Comparison of ENCODE assay signal across 19 mouse cellular contexts in the genomic region with DNA sequence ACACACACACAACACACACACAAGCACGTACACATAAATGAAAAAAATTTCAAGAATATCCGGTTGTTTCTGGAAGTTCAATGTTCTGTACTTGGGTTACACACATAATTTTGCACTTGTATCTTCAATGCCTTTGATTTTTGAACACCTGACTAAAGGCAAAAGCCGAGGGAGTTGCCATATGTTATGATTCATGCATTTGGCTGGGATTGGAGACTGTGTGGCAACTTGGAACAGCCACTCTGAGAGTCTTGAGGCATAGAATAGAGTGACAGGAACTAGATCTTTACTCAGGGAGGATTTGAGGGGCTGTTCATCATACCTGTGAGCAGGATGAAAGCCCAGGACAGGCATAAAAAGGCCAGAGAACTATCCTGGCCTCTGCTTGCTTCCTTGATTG.
A peak's percentile ranks its signal among the peaks of the same experiment; 100 is the strongest.
DNase-seq lines count a peak whose midpoint lies in the region; ATAC-seq lines count a peak whose summit lies in the region.
"Had no signal": no experiment of that assay in that cellular context is flagged by ENCODE, and none has a peak within 500 bp of the region (broad histone marks: within the 10 kb centered on the region; RNA-seq: fewer than 3 reads in every experiment).

No protein-coding gene starts in this region.

- WGBS in midbrain, embryonic 11.5 days = 86% methylated on average over 3 of the region's 3 CpGs
- WGBS in midbrain, embryonic 13.5 days = 84% methylated on average over 3 of the region's 3 CpGs

- peak; percentile 97 for ATAC-seq in frontal cortex, adult (ENCODE audit: low TSS enrichment)
- no peak for ATAC-seq in midbrain, embryonic 11.5 days (ENCODE audit: low FRiP score)
- no peak for ATAC-seq in midbrain, embryonic 13.5 days
- ATAC-seq in granulocyte monocyte progenitor cell, adult 5-6 weeks (replicated peaks; ENCODE audit: poor library complexity, severe bottlenecking) = no peak

- H3K9ac ChIP-seq in midbrain, embryonic 11.5 days (ENCODE audit: low read length) = no peak overlapping the region
- H3K9ac ChIP-seq in midbrain, embryonic 13.5 days (replicated peaks) = no peak overlapping the region
- H3K9ac ChIP-seq: embryonic facial prominence, embryonic 15.5 days; hindbrain, embryonic 14.5 days; liver, embryonic 14.5 days; lung, embryonic 15.5 days; stomach, embryonic 15.5 days had no signal

- H3K4me3 ChIP-seq in midbrain, embryonic 11.5 days (ENCODE audit: low read depth, low read length) = no peak overlapping the region
- no peak overlapping the region for H3K4me3 ChIP-seq in midbrain, embryonic 13.5 days (replicated peaks)
- H3K4me3 ChIP-seq: embryonic facial prominence, embryonic 15.5 days; lung, embryonic 15.5 days; midbrain, embryonic 10.5 days; stomach, embryonic 15.5 days had no signal

- H3K27me3 ChIP-seq in midbrain, embryonic 11.5 days (ENCODE audit: control insufficient read depth, insufficient read depth, low read length) = no peaks in the 10 kb centered on the region
- no peaks in the 10 kb centered on the region for H3K27me3 ChIP-seq in midbrain, embryonic 13.5 days
- H3K27me3 ChIP-seq: embryonic facial prominence, embryonic 15.5 days; lung, embryonic 15.5 days; stomach, embryonic 15.5 days had no signal

- H3K27ac ChIP-seq in midbrain, embryonic 11.5 days (ENCODE audit: low read depth, low read length) = no peak overlapping the region
- no peak overlapping the region for H3K27ac ChIP-seq in midbrain, embryonic 13.5 days
- H3K27ac ChIP-seq: embryonic facial prominence, embryonic 15.5 days; hindbrain, embryonic 14.5 days; liver, embryonic 14.5 days; lung, embryonic 15.5 days; macrophage; midbrain, embryonic 10.5 days; stomach, embryonic 15.5 days had no signal

- H3K4me1 ChIP-seq in midbrain, embryonic 11.5 days (ENCODE audit: control insufficient read depth, insufficient read depth, low read length) = no peaks in the 10 kb centered on the region
- H3K4me1 ChIP-seq in midbrain, embryonic 13.5 days (replicated peaks) = no peaks in the 10 kb centered on the region
- H3K4me1 ChIP-seq: lung, embryonic 15.5 days; midbrain, embryonic 10.5 days; stomach, embryonic 15.5 days had no signal

- H3K9me3 ChIP-seq in midbrain, embryonic 11.5 days (ENCODE audit: control insufficient read depth, low read length) = no peaks in the 10 kb centered on the region
- no peaks in the 10 kb centered on the region for H3K9me3 ChIP-seq in midbrain, embryonic 13.5 days
- H3K9me3 ChIP-seq: embryonic facial prominence, embryonic 15.5 days; lung, embryonic 15.5 days; midbrain, embryonic 10.5 days; stomach, embryonic 15.5 days had no signal

- no peak overlapping the region for H3K4me2 ChIP-seq in midbrain, embryonic 11.5 days
- no peak overlapping the region for H3K4me2 ChIP-seq in midbrain, embryonic 13.5 days (replicated peaks)
- H3K4me2 ChIP-seq: embryonic facial prominence, embryonic 15.5 days; heart, embryonic 11.5 days; hindbrain, embryonic 14.5 days; lung, embryonic 15.5 days; stomach, embryonic 15.5 days had no signal

- H3K36me3 ChIP-seq in midbrain, embryonic 11.5 days (ENCODE audit: control insufficient read depth, insufficient read depth, low read length) = no peaks in the 10 kb centered on the region
- no peaks in the 10 kb centered on the region for H3K36me3 ChIP-seq in midbrain, embryonic 13.5 days
- H3K36me3 ChIP-seq: embryonic facial prominence, embryonic 15.5 days; lung, embryonic 15.5 days; midbrain, embryonic 10.5 days; stomach, embryonic 15.5 days had no signal

- no peak for DNase-seq in frontal cortex, postnatal 10 days (ENCODE audit: low spot score in 2 of 2)
- peak; percentile 35 for DNase-seq in midbrain, embryonic 11.5 days (ENCODE audit: low spot score, missing footprints)
- DNase-seq in brain, adult 2 months (ENCODE audit: low read depth, low spot score) = peak; percentile 77
- peak; percentile 3 to 21 for DNase-seq in right cerebral cortex, postnatal 36 days (ENCODE audit: low spot score in 2 of 2)
- DNase-seq: B cell, adult 2 months; kidney, adult 9 months; retina, postnatal 1 day; thymus, adult 2 months had no signal

Comparison
In these comparisons a context has a peak if more than half of its experiments do, and no peak if none do; other contexts are left out.
1. DNase-seq: peak in midbrain, embryonic 11.5 days (single experiment), brain, adult 2 months (single experiment) and right cerebral cortex, postnatal 36 days (2 of 2); none in frontal cortex, postnatal 10 days (0 of 2).